Mouse (Mus musculus) c-Kit-positive CD71-positive TER-119-positive erythroid progenitor cells, embryonic 14.5 days (primary cell): ENCODE measurements at regions not wholly inside any gene's neighbourhood (a gene's known extent, or its start where the extent isn't known, plus 50 kb on each side); places are given as distances from the start of the nearest gene placed in this dataset.
"Not testable (repeated sequence)": the region's sequence is repeated elsewhere in the genome, so short reads cannot be mapped to it uniquely, and the experiment has no call there.

Source experiments
- DNase-seq: peaks from one replicate; pipeline ENCODE4 v3.0.0-alpha.2; 2013; ENCODE audit warnings: low spot score

GRCm38 (mm10) chr10:118603857-118604414 lies 163.1 kb downstream of the Ifng start:
- DNase-seq, result peak; percentile 24

DNA sequence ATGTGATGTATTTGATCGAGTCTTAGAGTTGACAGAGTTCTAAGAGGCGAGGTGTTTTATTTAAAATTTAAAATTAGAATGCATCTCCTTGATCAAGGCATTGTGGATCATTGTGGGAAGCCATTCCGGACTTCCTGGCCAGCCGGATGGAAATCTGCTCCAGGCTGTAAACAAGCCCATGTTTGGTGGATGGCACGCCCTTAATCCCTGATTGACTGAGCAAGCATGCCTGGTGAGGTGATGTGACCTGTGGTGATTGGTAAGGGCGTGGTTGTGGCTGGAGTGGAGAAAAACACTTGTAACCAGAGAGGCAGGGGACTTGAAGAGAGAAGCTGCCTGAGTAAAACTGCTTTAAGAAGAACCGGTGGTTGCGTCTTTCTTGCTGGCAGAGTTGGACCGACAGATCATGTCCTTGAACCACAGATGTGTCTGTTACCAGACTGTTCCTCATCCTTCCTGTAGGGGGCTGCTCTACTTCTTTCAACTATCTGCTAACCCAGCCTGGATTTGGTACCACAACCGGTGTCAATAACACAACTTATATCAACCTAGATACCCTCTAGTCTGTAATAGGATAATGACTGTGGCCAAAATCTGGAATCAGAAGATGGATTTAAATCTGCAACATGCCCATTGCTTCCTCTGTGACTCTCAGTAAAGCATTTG lies 164.4 kb downstream of the Ifng start:
- no peak for DNase-seq

DNA sequence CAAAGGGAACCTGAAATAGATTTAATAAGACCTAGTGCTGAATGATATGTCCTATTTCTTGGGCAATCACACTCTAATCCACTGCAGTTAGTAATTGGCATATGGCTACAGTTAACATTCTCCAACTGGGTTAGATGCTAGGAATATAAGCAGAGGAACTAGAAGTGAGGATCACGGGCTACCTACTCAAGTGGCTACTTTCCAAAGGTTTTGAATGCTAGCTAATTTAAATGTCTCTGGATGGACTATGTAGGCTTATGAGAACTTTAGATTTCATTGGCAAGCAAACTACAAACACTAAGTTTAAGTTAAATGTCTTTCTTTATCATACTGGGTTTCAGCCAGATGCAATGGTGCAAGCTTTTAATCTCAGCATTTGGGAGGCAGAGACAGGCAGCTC lies 166.6 kb downstream of the Ifng start:
- DNase-seq, result no peak

- DNase-seq, result no peak
Observed at GRCm38 (mm10) chr10:118608376-118609145, 167.7 kb downstream of the Ifng start.

GRCm38 (mm10) chr10:118609157-118609556 lies 168.3 kb downstream of the Ifng start:
- DNase-seq, result no peak

GRCm38 (mm10) chr10:118610868-118611461 lies 170.1 kb downstream of the Ifng start:
- DNase-seq, result no peak

GRCm38 (mm10) chr10:118612091-118612490 lies 171.2 kb downstream of the Ifng start:
- DNase-seq, result no peak

DNA sequence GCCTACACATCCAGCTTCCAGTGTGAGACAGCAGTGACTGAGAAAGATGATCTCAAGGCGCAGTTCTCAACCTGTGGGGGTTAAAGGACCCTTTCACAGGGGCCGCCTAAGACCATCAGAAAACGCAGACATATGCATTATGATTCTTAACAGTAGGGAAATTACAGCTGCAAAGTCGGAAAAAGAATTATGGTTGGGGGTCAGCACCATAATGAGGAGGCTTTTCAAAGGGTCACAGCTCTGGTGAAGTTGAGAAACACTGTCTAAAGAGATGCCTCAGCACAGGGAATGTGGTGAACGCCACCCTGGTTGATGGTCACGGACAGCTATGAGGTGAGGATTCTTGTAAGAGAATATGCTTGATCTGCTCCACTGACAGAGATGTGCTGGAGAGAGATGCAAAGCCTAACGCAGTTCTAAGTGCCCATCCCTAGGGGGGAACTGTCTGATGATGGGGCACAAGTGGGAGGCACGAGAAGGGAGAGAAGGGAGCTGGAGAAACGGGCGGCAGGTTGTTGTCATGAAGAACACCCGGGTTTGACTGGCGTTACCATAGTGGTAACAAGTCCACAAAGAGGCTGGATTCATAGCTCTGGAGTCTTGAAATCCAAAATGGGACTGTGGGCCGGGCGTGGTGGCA lies 172.3 kb downstream of the Ifng start:
- DNase-seq, result no peak

DNA sequence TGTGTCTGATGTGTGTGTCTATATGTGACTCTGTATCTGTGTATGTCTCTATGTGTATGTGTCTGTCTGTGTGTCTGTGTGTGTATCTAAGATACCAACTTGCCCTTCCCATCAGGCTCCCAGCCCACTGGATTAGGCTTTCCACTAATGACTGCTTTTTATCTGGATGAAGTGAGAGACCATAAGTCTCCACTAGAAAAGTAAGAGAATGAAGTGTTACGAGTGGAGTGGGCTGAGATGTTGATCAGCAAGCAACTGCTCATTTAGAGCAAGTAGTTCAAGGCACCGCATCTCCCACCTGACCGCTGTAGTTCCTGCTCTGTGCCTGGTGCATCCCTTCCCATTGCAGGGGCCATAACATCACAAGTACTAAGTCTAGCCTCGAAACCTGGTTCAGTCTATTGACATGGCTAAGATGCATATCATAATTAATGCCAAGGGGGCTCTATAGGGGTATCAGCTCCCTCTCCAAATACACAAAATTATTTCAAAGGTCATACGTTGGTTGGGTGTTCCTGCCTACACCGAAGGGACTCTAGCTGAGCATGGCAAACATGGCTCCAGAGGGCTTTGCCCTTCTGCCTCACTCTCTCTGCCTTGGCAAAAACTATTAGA lies 173.5 kb downstream of the Ifng start:
- DNase-seq, result no peak

GRCm38 (mm10) chr10:118615131-118616020 lies 174.5 kb downstream of the Ifng start:
- DNase-seq, result no peak

DNA sequence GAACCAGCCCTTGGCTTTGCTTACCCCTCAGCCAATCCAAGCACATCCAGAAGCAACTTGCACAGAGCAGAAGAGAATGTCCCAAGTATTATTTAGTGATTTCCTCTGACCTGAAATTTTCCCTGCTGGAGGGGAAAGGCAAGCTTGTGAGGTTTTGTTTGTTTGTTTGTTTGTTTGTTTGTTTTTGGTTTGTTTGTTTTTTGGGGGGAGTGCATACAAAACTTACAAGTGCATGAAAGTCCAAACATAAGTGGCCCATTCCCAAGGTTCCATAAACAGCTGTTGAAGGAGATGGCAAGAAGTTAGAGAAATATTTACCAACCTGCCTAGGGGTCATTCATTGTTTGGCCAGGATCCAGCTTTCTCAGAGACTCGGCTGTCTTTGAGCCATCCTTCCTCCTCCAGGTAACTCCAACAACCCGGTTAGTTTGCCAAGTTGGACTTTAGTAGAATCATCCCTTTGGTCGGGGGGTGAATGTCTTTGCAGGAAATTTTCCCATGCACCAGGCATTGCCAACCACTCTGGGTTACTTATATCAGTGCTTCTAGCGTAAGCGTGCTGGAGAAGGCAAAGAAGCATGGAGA lies 175.3 kb downstream of the Ifng start:
- DNase-seq, result no peak

DNA sequence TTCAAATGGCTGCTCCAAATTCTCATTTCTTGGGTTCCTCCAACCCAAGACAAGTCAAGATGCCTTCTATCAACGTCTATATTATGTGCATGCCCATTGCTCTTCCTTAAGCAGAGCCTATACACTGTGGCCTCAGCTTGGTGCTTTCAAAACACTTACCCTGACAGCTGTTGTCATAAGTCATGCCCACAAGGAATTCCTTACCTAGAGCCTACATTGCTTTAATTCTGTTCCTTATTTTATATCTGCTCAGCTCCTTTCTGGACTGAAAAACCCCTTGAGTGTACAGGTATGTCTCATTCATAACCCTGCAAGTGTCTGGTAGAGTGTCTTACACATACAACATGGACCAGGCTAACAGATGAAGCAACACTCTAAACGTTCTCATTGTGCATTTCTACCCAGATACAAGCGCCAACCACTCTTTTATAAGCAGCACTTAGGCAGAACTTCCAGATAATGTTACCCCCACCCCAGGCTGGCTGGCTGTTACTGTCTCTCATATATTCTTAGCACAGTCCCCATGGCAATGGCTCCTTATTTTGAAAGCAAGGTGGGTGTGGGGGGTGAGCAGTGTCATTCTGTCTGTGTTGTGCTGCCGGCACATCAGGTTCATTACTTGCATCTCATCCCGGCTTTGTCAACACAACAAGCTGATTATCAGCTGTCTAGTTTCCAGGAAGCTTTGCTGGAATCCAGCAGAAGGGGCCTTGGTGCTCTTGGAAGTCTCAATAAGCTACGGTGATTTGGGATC lies 176.6 kb downstream of the Ifng start:
- DNase-seq, result no peak

GRCm38 (mm10) chr10:118618251-118618650 lies 177.4 kb downstream of the Ifng start:
- not testable (repeated sequence) for DNase-seq

DNA sequence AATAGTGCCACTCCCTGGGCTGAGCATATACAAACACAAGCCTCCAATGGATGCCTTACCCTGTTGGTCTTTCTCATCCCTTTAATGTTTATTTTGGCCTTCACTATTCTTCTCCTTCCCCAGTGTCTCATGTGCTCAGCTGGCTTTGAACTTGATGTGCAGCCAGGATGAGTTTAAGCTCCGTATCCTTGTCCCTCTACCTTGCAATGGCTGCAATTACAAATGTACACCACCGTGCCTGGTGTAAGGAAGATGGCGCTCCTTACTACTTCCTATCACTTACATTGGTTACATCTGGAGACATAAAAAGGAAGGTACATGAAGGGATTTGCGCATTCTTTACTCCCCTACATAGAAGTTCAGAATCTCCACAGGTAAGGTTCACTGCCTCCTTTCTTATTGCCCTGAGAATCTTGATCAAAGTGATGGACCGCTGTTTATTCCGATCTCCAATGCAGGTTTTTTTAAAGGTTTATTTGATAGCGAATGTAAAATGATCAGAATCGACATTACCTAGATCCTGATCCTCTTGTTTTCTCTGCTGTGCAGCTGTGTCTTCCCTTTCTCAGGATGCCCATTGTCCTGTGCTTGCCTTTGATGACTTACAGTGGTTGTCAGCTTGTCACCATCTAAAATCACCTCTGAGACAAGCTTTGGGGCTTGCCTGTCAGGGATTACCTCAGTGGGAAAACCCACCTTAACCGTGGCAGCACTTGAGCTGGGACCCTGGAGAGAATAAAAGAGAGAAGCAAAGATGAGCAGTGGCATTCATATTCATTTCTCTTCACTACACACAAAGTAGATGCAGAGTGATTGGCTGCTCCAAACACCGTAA lies 178.1 kb downstream of the Ifng start:
- no peak for DNase-seq

DNA sequence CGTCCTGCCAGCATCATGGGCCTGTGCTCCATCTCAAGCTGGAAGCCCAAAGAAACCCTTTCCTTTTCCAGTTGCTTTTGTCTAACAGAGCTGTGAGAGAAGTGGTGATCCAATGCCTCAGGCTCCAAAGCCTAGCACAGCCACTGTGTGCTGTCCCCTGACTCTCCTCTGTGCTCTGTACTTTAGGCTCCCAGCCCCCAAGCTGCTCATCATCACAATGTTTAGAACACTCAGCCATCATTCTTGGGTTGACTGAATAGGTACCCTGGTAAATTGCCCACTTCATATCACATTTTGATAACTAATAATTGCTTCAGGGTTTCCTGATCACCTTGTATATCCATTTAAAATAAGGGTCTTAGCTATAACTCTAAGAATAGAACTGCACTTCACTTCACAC lies 178.8 kb downstream of the Ifng start:
- no peak for DNase-seq

GRCm38 (mm10) chr10:118620611-118621010 lies 179.8 kb downstream of the Ifng start:
- DNase-seq, result no peak

- DNase-seq, result no peak
Observed at GRCm38 (mm10) chr10:118621546-118621945, 180.7 kb downstream of the Ifng start.

DNA sequence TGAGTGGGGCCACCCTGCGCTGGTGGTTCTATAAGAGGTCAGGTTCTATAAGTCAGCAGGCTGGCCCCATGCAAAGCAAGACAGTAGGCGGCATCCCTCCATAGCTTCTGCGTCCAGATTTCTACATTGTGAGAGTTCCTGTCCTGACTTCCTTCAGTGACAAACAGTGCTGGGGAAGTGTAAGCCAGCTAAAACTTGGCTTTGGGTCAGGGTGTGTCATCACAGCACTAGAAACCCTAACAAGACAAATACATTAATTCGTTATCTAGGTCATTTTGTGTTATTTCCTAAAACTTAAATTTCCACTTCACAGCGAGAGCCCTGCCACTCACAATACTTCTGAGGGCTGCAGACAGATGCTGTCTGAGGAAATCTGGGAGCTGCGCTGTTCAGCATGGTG lies 181.3 kb downstream of the Ifng start:
- DNase-seq, result no peak

DNA sequence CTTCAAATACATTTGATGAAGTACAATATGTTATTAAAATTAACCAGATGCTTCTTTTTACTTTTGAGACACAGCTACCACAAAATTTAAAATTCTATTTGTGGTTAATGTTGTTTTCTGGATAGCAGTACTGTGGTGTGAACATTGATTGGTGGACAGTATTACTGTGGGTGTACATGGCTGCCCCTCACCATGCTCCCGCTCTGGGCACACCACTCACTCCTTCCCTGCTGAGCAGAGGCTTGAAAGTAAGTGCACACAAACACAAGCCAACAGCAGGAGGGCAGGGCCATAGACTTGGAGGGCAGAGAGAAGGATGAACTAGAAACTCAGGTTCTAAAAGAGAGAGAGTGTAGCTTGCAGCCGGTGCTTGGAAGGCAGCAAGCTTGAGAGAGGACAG lies 182.1 kb downstream of the Ifng start:
- no peak for DNase-seq
